Mouse (Mus musculus) cerebellum, postnatal 10 days (tissue): ENCODE results near the gene Nkx2-2.
"Not testable (repeated sequence)": the region's sequence is repeated elsewhere in the genome, so short reads cannot be mapped to it uniquely, and the experiment has no call there.

Source experiments
- DNase-seq, 2 experiments: peaks; one replicate each; pipeline ENCODE4 v3.0.0; 2021; ENCODE audit warnings: mixed read lengths in 2 of 2

Gene Nkx2-2

DNA sequence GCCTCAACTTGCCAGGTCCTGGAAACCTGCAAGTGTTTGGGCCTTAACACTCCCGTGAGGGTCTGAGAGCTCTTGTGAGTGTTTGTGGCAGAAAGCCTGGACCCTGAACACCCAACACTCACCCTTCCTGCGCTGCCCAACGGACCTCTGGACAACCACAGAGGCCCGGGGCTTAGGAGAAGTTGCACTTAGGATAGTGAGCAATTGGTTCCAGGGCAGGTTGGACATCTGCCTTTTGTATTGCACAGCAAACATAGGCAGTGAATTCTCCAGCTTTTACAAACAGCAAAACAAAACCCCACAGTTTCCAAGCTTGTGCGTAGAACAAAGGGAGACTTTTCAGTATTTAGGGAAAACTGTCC lies 12.8 kb downstream of the Nkx2-2 start:
- no peak for DNase-seq

DNA sequence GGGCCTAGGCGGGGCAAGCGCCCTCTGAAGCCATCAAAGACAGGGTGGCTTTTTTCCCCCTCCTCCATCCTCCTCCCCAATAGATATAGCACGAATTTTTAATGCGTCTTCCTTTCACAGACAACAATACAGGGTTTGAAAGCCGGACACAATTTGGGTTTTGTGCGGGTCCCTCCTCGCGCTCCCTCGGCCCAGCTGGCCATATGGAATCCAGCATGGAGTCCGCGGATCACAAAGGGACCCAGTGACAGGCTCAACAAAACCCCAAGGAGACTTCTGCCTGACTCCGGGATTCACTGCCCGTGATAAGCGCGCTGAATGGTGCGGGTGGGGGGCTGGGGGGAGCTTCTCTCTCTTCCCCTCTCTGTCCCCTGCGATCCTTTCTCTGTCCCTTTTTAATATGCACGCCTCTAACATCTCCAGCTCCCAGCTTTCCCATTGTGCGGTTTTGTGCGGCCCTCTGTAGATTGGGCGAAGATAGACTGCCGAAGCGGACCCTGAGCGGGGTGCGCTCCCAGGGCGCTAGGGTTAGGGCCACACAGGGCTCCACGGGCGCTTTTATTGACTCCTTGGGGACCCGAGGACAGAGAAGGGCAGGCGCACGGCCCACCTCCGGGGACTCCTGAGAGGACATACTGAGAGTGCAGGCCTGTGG lies 13.3 kb downstream of the Nkx2-2 start:
- DNase-seq: peak; percentile 14 to 40

- DNase-seq: peak; percentile 84 to 88
Measured at GRCm38 (mm10) chr2:147178091-147179059, 15.7 kb downstream of the Nkx2-2 start.

GRCm38 (mm10) chr2:147177672-147178071 lies 16.4 kb downstream of the Nkx2-2 start:
- DNase-seq: peak; percentile 91 to 95

DNA sequence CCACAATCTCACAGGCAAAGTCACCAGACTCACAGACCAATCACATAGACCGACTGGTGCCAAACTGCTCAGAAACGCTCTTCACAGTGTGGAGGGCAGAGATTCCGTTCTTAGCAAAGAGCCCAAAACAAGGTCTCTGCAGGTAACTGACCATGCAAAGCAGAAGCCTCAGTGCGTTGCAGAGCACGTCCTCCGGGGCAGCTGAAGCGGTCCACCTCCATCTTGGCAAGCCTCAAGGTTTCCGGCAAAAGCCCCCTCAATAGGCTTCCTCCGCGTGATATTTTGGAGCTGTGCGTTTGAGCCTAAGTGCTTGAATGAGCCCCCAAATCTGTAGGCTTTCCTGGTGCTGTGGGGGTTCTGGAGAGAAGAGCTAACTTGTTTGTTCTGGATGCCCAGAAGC lies 18.7 kb downstream of the Nkx2-2 start:
- DNase-seq: no peak

DNA sequence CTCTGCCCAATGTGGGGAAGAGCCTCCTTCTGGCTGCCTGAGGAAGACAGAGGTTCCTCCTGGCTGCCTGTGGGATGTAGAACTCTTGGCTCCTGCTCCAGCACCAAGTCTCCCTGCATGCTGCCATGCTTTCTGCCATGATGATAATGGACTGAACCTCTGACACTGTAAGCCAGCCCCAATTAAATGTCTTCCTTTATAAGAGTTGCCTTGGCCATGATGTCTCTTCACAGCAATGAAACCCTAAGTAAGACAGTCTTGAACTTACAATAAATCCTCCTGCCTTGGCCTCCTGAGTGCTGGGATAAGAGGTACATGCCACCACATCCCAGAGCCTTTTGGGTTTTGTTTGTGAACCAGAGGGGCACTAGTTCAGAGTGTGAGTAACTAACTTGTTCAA lies 20.3 kb downstream of the Nkx2-2 start:
- no peak for DNase-seq

GRCm38 (mm10) chr2:147170538-147170937 lies 23.5 kb downstream of the Nkx2-2 start:
- not testable (repeated sequence) for DNase-seq

DNA sequence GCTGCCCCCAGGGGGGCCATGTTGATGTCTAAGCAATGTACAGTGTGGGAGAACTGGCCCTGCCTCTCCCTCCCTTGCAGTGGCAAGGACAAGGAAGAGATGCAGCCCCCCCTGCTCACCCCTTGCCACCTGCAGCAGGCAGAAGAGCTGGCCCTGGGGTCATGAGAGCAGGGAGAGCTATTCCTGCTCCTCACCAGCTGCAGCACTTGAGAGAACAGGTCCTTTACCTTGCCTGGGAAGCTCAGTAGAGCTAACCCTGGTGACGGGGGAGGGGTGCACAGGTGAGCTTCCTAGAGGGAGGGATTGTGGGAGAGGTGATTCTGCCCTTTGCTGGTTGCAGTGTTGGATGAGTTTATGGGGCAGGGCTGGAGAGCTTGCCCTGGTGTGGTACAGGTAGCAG lies 28.2 kb downstream of the Nkx2-2 start:
- no peak for DNase-seq

GRCm38 (mm10) chr2:147165376-147165775 lies 28.7 kb downstream of the Nkx2-2 start:
- no peak for DNase-seq

- DNase-seq: no peak
Measured at GRCm38 (mm10) chr2:147152543-147152942, 41.5 kb downstream of the Nkx2-2 start.
